Mouse (Mus musculus): ENCODE measurements around the gene AL731706.2. TPM values are rescaled to one million over a fixed set of nuclear protein-coding genes. Genes with fewer than 3 reads are reported as not detected.
A peak's percentile ranks its signal among the peaks of the same experiment; 100 is the strongest.
"Not testable (repeated sequence)": the region's sequence is repeated elsewhere in the genome, so short reads cannot be mapped to it uniquely, and the experiment has no call there.

Gene AL731706.2
- polyA plus RNA-seq, 1 experiment from 2014 or later, result 34.1 TPM

- Histone ChIP-seq H3K4me2 (peak within 1 kb of the TSS; percentile 62), H3K27ac (replicated peaks) (peak within 1 kb of the TSS; percentile 96), H3K36me3 (no peaks in the 10 kb centered on the region), H3K4me3 (peak within 1 kb of the TSS; percentile 69), H3K27me3 (no peaks in the 10 kb centered on the region), H3K9ac (peak within 1 kb of the TSS; percentile 68), H3K9me3 (no peaks in the 10 kb centered on the region), H3K4me1 (replicated peaks) (peaks cover 25% of the 10 kb centered on the region)
- peak; percentile 98 for ATAC-seq (ENCODE audit: low FRiP score, low read depth)
- WGBS, result under 1% methylated on average over 49 of the region's 49 CpGs
Observed at GRCm38 (mm10) chr2:136891068-136891950, 5.8 kb upstream of the AL731706.2 start, which contains the start of the genes Slx4ip, AL731706.1 and Mkks. Slx4ip (plus strand) TSS chr2:136891218. AL731706.1 (minus strand) TSS chr2:136891389. Mkks (minus strand) TSS chr2:136891389.

- H3K4me1 ChIP-seq (replicated peaks), result peaks cover 25% of the 10 kb centered on the region
- not testable (repeated sequence) for H3K27me3 ChIP-seq, H3K9me3 ChIP-seq, H3K36me3 ChIP-seq
- ATAC-seq (ENCODE audit: low FRiP score, low read depth), result peak; percentile 61
- peak overlapping the region; percentile 69 for H3K4me3 ChIP-seq
- WGBS, result 5% methylated on average over 15 of the region's 15 CpGs
- H3K9ac ChIP-seq, result peak overlapping the region; percentile 68
- H3K27ac ChIP-seq (replicated peaks), result peak overlapping the region; percentile 96
- peak overlapping the region; percentile 55 for H3K4me2 ChIP-seq
Observed at GRCm38 (mm10) chr2:136890716-136891067, 5.2 kb upstream of the AL731706.2 start.

GRCm38 (mm10) chr2:136886846-136887245 is 1.4 kb upstream of the AL731706.2 start:
- Histone ChIP-seq H3K9ac (no peak overlapping the region), H3K4me3 (no peak overlapping the region), H3K27me3 (no peaks in the 10 kb centered on the region), H3K4me1 (replicated peaks) (peaks cover 17% of the 10 kb centered on the region), H3K4me2 (no peak overlapping the region), H3K9me3 (no peaks in the 10 kb centered on the region), H3K36me3 (peaks cover 21% of the 10 kb centered on the region), H3K27ac (replicated peaks) (no peak overlapping the region)
- WGBS, result 57% methylated on average over 4 of the region's 4 CpGs
- ATAC-seq (ENCODE audit: low FRiP score, low read depth), result no peak

- peaks cover 14% of the 10 kb centered on the region for H3K4me1 ChIP-seq (replicated peaks)
- peak overlapping the region; percentile 5; the same call in 1 of the 2 replicates for H3K4me2 ChIP-seq
- no peaks in the 10 kb centered on the region for H3K9me3 ChIP-seq
- H3K36me3 ChIP-seq, result no peaks in the 10 kb centered on the region
- ATAC-seq (ENCODE audit: low FRiP score, low read depth), result no peak
- no peaks in the 10 kb centered on the region for H3K27me3 ChIP-seq
- 12% methylated on average over 5 of the region's 5 CpGs for WGBS
- no peak overlapping the region for H3K9ac ChIP-seq
- H3K27ac ChIP-seq (replicated peaks), result peak overlapping the region; percentile 45
- H3K4me3 ChIP-seq, result no peak overlapping the region
Observed at GRCm38 (mm10) chr2:136854543-136855388, 30.7 kb downstream of the AL731706.2 start.

- no peak for ATAC-seq (ENCODE audit: low FRiP score, low read depth)
- 75% methylated on average over 3 of the region's 3 CpGs for WGBS
- no peaks in the 10 kb centered on the region for H3K36me3 ChIP-seq
Observed at GRCm38 (mm10) chr2:136850366-136850765, 35.1 kb downstream of the AL731706.2 start.

GRCm38 (mm10) chr2:136837994-136838393 is 47.5 kb downstream of the AL731706.2 start:
- H3K9ac ChIP-seq, result no peak overlapping the region
- H3K4me2 ChIP-seq, result no peak overlapping the region
- no peaks in the 10 kb centered on the region for H3K9me3 ChIP-seq
- H3K4me3 ChIP-seq, result no peak overlapping the region
- no peaks in the 10 kb centered on the region for H3K36me3 ChIP-seq
- 70% methylated on average over 1 of the region's 1 CpGs for WGBS
- H3K27ac ChIP-seq (replicated peaks), result no peak overlapping the region
- no peak for ATAC-seq (ENCODE audit: low FRiP score, low read depth)
- H3K4me1 ChIP-seq (replicated peaks), result no peaks in the 10 kb centered on the region
- H3K27me3 ChIP-seq, result no peaks in the 10 kb centered on the region

More at GRCm38 (mm10) chr2:136850366-136850765, 35.1 kb downstream of the AL731706.2 start:
- Histone ChIP-seq H3K9ac (no peak overlapping the region), H3K27me3 (no peaks in the 10 kb centered on the region), H3K4me1 (replicated peaks) (peaks cover 14% of the 10 kb centered on the region), H3K9me3 (no peaks in the 10 kb centered on the region), H3K27ac (replicated peaks) (no peak overlapping the region), H3K4me3 (no peak overlapping the region), H3K4me2 (no peak overlapping the region)

- no peak overlapping the region for H3K9ac ChIP-seq
- H3K4me3 ChIP-seq, result no peak overlapping the region
- 63% methylated on average over 3 of the region's 3 CpGs for WGBS
- ATAC-seq (ENCODE audit: low FRiP score, low read depth), result no peak
- H3K27me3 ChIP-seq, result no peaks in the 10 kb centered on the region
- H3K4me2 ChIP-seq, result no peak overlapping the region
- H3K36me3 ChIP-seq, result no peaks in the 10 kb centered on the region
- H3K4me1 ChIP-seq (replicated peaks), result no peaks in the 10 kb centered on the region
- H3K27ac ChIP-seq (replicated peaks), result no peak overlapping the region
- H3K9me3 ChIP-seq, result no peaks in the 10 kb centered on the region
Observed at GRCm38 (mm10) chr2:136835882-136836281, 49.6 kb downstream of the AL731706.2 start.

Other genes starting within 250 kb of the AL731706.2 start
- 224 and 276 TPM in 2 replicates for gene Snap25, start 172.2 kb downstream of the AL731706.2 start, polyA plus RNA-seq (2015; fragmentation: Nextera tagmentation; extraction: Ambion mirVana)
- gene Slx4ip, start 5.5 kb upstream of the AL731706.2 start, polyA plus RNA-seq (2015; fragmentation: Nextera tagmentation; extraction: Ambion mirVana), result 11.3 and 13.1 TPM in 2 replicates
- 21.9 and 22.3 TPM in 2 replicates for gene AL731706.1, start 5.7 kb upstream of the AL731706.2 start, polyA plus RNA-seq (2015; fragmentation: Nextera tagmentation; extraction: Ambion mirVana)
- gene Mkks, start 5.7 kb upstream of the AL731706.2 start, polyA plus RNA-seq (2015; fragmentation: Nextera tagmentation; extraction: Ambion mirVana), result 12.4 and 13.2 TPM in 2 replicates
- gene Jag1, start 231.0 kb upstream of the AL731706.2 start, polyA plus RNA-seq (2015; fragmentation: Nextera tagmentation; extraction: Ambion mirVana), result 10.6 and 12.3 TPM in 2 replicates

Data from hindbrain, embryonic 15.5 days (tissue).